Mouse (Mus musculus) hindbrain, embryonic 12.5 days (tissue): Measurements from ENCODE around the gene Mms19. TPM values are rescaled to one million over a fixed set of nuclear protein-coding genes. Genes with fewer than 3 reads are reported as not detected.

ENCODE experiments used
- ATAC-seq: fragments of 200-750 bp; cut with Nextera tagmentation; 2 replicates; pipeline ENCODE4 v1.8.0; 2017; ENCODE audit warnings: moderate TSS enrichment; ENCODE audit not compliant: low FRiP score
- H3K27ac ChIP-seq: fragments of 300-500 bp; sonication (generic); 2 replicates; pipeline ENCODE4 v1.5.1; 2016; ENCODE audit warnings: mild to moderate bottlenecking
- H3K27me3 ChIP-seq: fragments of 300-500 bp; sonication (generic); 2 replicates; pipeline ENCODE4 v1.6.1; 2016; ENCODE audit warnings: mild to moderate bottlenecking
- H3K36me3 ChIP-seq: fragments of 300-500 bp; sonication (generic); 2 replicates; pipeline ENCODE4 v1.6.1; 2016; ENCODE audit warnings: mild to moderate bottlenecking
- H3K4me1 ChIP-seq: fragments of 300-500 bp; sonication (generic); 2 replicates; pipeline ENCODE4 v1.6.1; 2016
- H3K4me2 ChIP-seq: fragments of 300-500 bp; sonication (generic); replicated peaks from 2 replicates; pipeline ENCODE4 v1.6.1; 2016; ENCODE audit warnings: mild to moderate bottlenecking
- H3K4me3 ChIP-seq: fragments of 300-500 bp; sonication (generic); 2 replicates; pipeline ENCODE4 v1.5.1; 2016; ENCODE audit warnings: mild to moderate bottlenecking
- H3K9ac ChIP-seq: fragments of 300-500 bp; sonication (generic); 2 replicates; pipeline ENCODE4 v1.6.1; 2016; ENCODE audit warnings: mild to moderate bottlenecking, moderate library complexity
- H3K9me3 ChIP-seq: fragments of 300-500 bp; sonication (generic); replicated peaks from 2 replicates; pipeline ENCODE4 v1.6.1; 2016; ENCODE audit warnings: mild to moderate bottlenecking
- WGBS: fragments of 180-500 bp; shearing (Covaris S2); methylation state at CpG from one replicate; pipeline ENCODE4 v1.1.7; 2016; 5-methylcytosine and 5-hydroxymethylcytosine counted together
- polyA plus RNA-seq: library from polyadenylated mRNA; unstranded; fragments of >200 nt; fragmentation: Nextera tagmentation; extraction: Ambion mirVana; gene quantifications from 2 replicates; pipeline ENCODE4 v1.2.1, GENCODE M21; 2016

The Mms19 gene
- polyA plus RNA-seq = 33.1 and 39.0 TPM in 2 replicates

- peak; percentile 97 for ATAC-seq
- Histone ChIP-seq H3K4me3 (peak within 1 kb of the TSS; percentile 83), H3K4me2 (peak within 1 kb of the TSS; percentile 99), H3K27ac (peak within 1 kb of the TSS; percentile 83), H3K27me3 (peaks cover 15% of the 10 kb centered on the region), H3K9me3 (no peaks in the 10 kb centered on the region), H3K4me1 (peaks cover 20% of the 10 kb centered on the region), H3K36me3 (no peaks in the 10 kb centered on the region), H3K9ac (peak within 1 kb of the TSS; percentile 74)
- under 1% methylated on average over 59 of the region's 68 CpGs for WGBS
Measured at GRCm38 (mm10) chr19:41980819-41981594, at the start of gene Mms19. Gene Mms19, minus strand, starts transcription at chr19:41981157.

- Histone ChIP-seq H3K9ac (no peak overlapping the region), H3K27me3 (no peaks in the 10 kb centered on the region), H3K27ac (no peak overlapping the region), H3K4me1 (peaks cover 4% of the 10 kb centered on the region; the same call in 1 of the 2 replicates), H3K4me2 (no peak overlapping the region), H3K9me3 (no peaks in the 10 kb centered on the region), H3K4me3 (no peak overlapping the region), H3K36me3 (no peaks in the 10 kb centered on the region)
- WGBS = 11% methylated on average over 5 of the region's 5 CpGs
- ATAC-seq = no peak
Measured at GRCm38 (mm10) chr19:42026158-42026557, 45.2 kb upstream of the Mms19 start.

- no peak overlapping the region for H3K4me2 ChIP-seq
- ATAC-seq = no peak
- H3K4me1 ChIP-seq = peaks cover 7% of the 10 kb centered on the region
- H3K36me3 ChIP-seq = no peaks in the 10 kb centered on the region
- 76% methylated on average over 2 of the region's 2 CpGs for WGBS
- no peaks in the 10 kb centered on the region for H3K9me3 ChIP-seq
- no peak overlapping the region for H3K27ac ChIP-seq
- H3K9ac ChIP-seq = no peak overlapping the region
- no peak overlapping the region for H3K4me3 ChIP-seq
- no peaks in the 10 kb centered on the region for H3K27me3 ChIP-seq
Measured at GRCm38 (mm10) chr19:42022542-42022848, 41.5 kb upstream of the Mms19 start.

GRCm38 (mm10) chr19:42021681-42022541 is 41.0 kb upstream of the Mms19 start:
- H3K4me1 ChIP-seq = peaks cover 13% of the 10 kb centered on the region
- no peak overlapping the region for H3K27ac ChIP-seq
- H3K4me2 ChIP-seq = no peak overlapping the region
- no peaks in the 10 kb centered on the region for H3K27me3 ChIP-seq
- 64% methylated on average over 10 of the region's 10 CpGs for WGBS
- no peak for ATAC-seq
- no peak overlapping the region for H3K4me3 ChIP-seq
- H3K9ac ChIP-seq = no peak overlapping the region
- no peaks in the 10 kb centered on the region for H3K9me3 ChIP-seq
- no peaks in the 10 kb centered on the region for H3K36me3 ChIP-seq

- Histone ChIP-seq H3K4me2 (no peak overlapping the region), H3K36me3 (no peaks in the 10 kb centered on the region), H3K4me1 (peaks cover 26% of the 10 kb centered on the region), H3K9me3 (no peaks in the 10 kb centered on the region), H3K27ac (0 out of 2 replicates have a peak overlapping the region, but pooled peaks have one; percentile 19), H3K4me3 (no peak overlapping the region), H3K27me3 (no peaks in the 10 kb centered on the region), H3K9ac (no peak overlapping the region)
- 32% methylated on average over 4 of the region's 4 CpGs for WGBS
- no peak for ATAC-seq
Measured at GRCm38 (mm10) chr19:42019011-42019522, 38.1 kb upstream of the Mms19 start.

GRCm38 (mm10) chr19:42017399-42018247 is 36.7 kb upstream of the Mms19 start:
- Histone ChIP-seq H3K4me2 (no peak overlapping the region), H3K36me3 (no peaks in the 10 kb centered on the region), H3K9ac (no peak overlapping the region), H3K4me1 (peaks cover 26% of the 10 kb centered on the region), H3K27ac (peak overlapping the region; percentile 9; the same call in 1 of the 2 replicates), H3K4me3 (no peak overlapping the region), H3K9me3 (no peaks in the 10 kb centered on the region), H3K27me3 (no peaks in the 10 kb centered on the region)
- ATAC-seq = no peak
- WGBS = 78% methylated on average over 8 of the region's 8 CpGs

GRCm38 (mm10) chr19:42016840-42017239 is 35.9 kb upstream of the Mms19 start:
- no peaks in the 10 kb centered on the region for H3K36me3 ChIP-seq
- no peak overlapping the region for H3K4me3 ChIP-seq
- no peak overlapping the region for H3K27ac ChIP-seq
- no peak overlapping the region for H3K4me2 ChIP-seq
- peaks cover 23% of the 10 kb centered on the region for H3K4me1 ChIP-seq
- H3K27me3 ChIP-seq = no peaks in the 10 kb centered on the region
- 68% methylated on average over 5 of the region's 5 CpGs for WGBS
- H3K9ac ChIP-seq = no peak overlapping the region
- ATAC-seq = no peak
- H3K9me3 ChIP-seq = no peaks in the 10 kb centered on the region

GRCm38 (mm10) chr19:42016251-42016650 is 35.3 kb upstream of the Mms19 start:
- H3K9ac ChIP-seq = no peak overlapping the region; the same call in 1 of the 2 replicates
- H3K4me2 ChIP-seq = no peak overlapping the region
- 73% methylated on average over 4 of the region's 4 CpGs for WGBS
- no peaks in the 10 kb centered on the region for H3K9me3 ChIP-seq
- H3K4me3 ChIP-seq = no peak overlapping the region
- peaks cover 22% of the 10 kb centered on the region for H3K4me1 ChIP-seq
- no peaks in the 10 kb centered on the region for H3K36me3 ChIP-seq
- H3K27me3 ChIP-seq = no peaks in the 10 kb centered on the region
- ATAC-seq = no peak
- no peak overlapping the region for H3K27ac ChIP-seq

- no peak for ATAC-seq
- H3K27ac ChIP-seq = no peak overlapping the region
- no peak overlapping the region for H3K4me2 ChIP-seq
- H3K4me3 ChIP-seq = no peak overlapping the region
- H3K4me1 ChIP-seq = peaks cover 29% of the 10 kb centered on the region
- no peak overlapping the region for H3K9ac ChIP-seq
- 82% methylated on average over 6 of the region's 6 CpGs for WGBS
- H3K36me3 ChIP-seq = no peaks in the 10 kb centered on the region
- H3K27me3 ChIP-seq = no peaks in the 10 kb centered on the region
- H3K9me3 ChIP-seq = no peaks in the 10 kb centered on the region
Measured at GRCm38 (mm10) chr19:42015001-42015400, 34.0 kb upstream of the Mms19 start.

GRCm38 (mm10) chr19:42014231-42014825 is 33.4 kb upstream of the Mms19 start:
- ATAC-seq = no peak
- 76% methylated on average over 3 of the region's 3 CpGs for WGBS
- Histone ChIP-seq H3K27me3 (no peaks in the 10 kb centered on the region), H3K27ac (no peak overlapping the region), H3K36me3 (no peaks in the 10 kb centered on the region), H3K4me2 (no peak overlapping the region), H3K4me3 (no peak overlapping the region), H3K4me1 (peaks cover 29% of the 10 kb centered on the region), H3K9ac (no peak overlapping the region), H3K9me3 (no peaks in the 10 kb centered on the region)

- Histone ChIP-seq H3K27ac (no peak overlapping the region), H3K9ac (no peak overlapping the region), H3K4me1 (peaks cover 19% of the 10 kb centered on the region; the same call in 1 of the 2 replicates), H3K4me2 (no peak overlapping the region), H3K9me3 (no peaks in the 10 kb centered on the region), H3K27me3 (no peaks in the 10 kb centered on the region), H3K36me3 (no peaks in the 10 kb centered on the region), H3K4me3 (no peak overlapping the region)
- ATAC-seq = no peak
- WGBS = 82% methylated on average over 7 of the region's 7 CpGs
Measured at GRCm38 (mm10) chr19:42011123-42011522, 30.2 kb upstream of the Mms19 start.
